Mouse (Mus musculus) large intestine, adult 2 months (tissue): ENCODE results near the gene Tnik. TPM values are rescaled to one million over a fixed set of nuclear protein-coding genes. Genes with fewer than 3 reads are reported as not detected.

Experiments used
- DNase-seq: peaks from one replicate; pipeline ENCODE4 v3.0.0-alpha.2; 2012; ENCODE audit warnings: low read depth, low spot score
- WGBS: fragments of 180-500 bp; shearing (Covaris S2); methylation state at CpG from one replicate; pipeline ENCODE4 v1.1.7; 2018; 5-methylcytosine and 5-hydroxymethylcytosine counted together
- polyA plus RNA-seq: library from polyadenylated mRNA; depleted of rRNA; stranded (reverse); fragments of >200 nt; gene quantifications from 2 replicates; pipeline ENCODE4 v1.2.3, GENCODE M21; 2012

Tnik gene
- polyA plus RNA-seq, 1 experiment, result 4.9 TPM

- no peak for DNase-seq
- 88% methylated on average over 9 of the region's 9 CpGs for WGBS
These were observed 380.4 kb downstream of the Tnik start for GRCm38 (mm10) chr3:28643252-28643947.

GRCm38 (mm10) chr3:28652574-28652973 is 389.6 kb downstream of the Tnik start:
- WGBS, result 92% methylated on average over 3 of the region's 3 CpGs
- no peak for DNase-seq

- 83% methylated on average over 3 of the region's 3 CpGs for WGBS
- no peak for DNase-seq
These were observed 390.0 kb downstream of the Tnik start for GRCm38 (mm10) chr3:28653043-28653442.

- no peak for DNase-seq
These were observed 391.7 kb downstream of the Tnik start for GRCm38 (mm10) chr3:28654740-28655139.

GRCm38 (mm10) chr3:28658349-28658748 is 395.3 kb downstream of the Tnik start:
- DNase-seq, result no peak
- 76% methylated on average over 1 of the region's 1 CpGs for WGBS

GRCm38 (mm10) chr3:28680851-28681250 is 417.8 kb downstream of the Tnik start:
- WGBS, result 90% methylated on average over 7 of the region's 7 CpGs
- no peak for DNase-seq

- 24% methylated on average over 6 of the region's 6 CpGs for WGBS
These were observed 418.9 kb downstream of the Tnik start for GRCm38 (mm10) chr3:28681866-28682265.

GRCm38 (mm10) chr3:28682411-28682810 is 419.4 kb downstream of the Tnik start:
- 72% methylated on average over 3 of the region's 3 CpGs for WGBS
- DNase-seq, result no peak

More at GRCm38 (mm10) chr3:28681866-28682265, 418.9 kb downstream of the Tnik start:
- DNase-seq, result no peak

- no peak for DNase-seq
- 66% methylated on average over 2 of the region's 2 CpGs for WGBS
These were observed 422.5 kb downstream of the Tnik start for GRCm38 (mm10) chr3:28685510-28685909.

GRCm38 (mm10) chr3:28694811-28695210 is 431.8 kb downstream of the Tnik start:
- DNase-seq, result no peak
- 76% methylated on average over 5 of the region's 5 CpGs for WGBS

GRCm38 (mm10) chr3:28695608-28696007 is 432.6 kb downstream of the Tnik start:
- WGBS, result 35% methylated on average over 13 of the region's 13 CpGs
- no peak for DNase-seq

- no peak for DNase-seq
- WGBS, result 35% methylated on average over 10 of the region's 10 CpGs
These were observed 433.1 kb downstream of the Tnik start for GRCm38 (mm10) chr3:28696162-28696561.

- 71% methylated on average over 2 of the region's 2 CpGs for WGBS
- DNase-seq, result no peak
These were observed 434.8 kb downstream of the Tnik start, which contains the start of gene Slc2a2 for GRCm38 (mm10) chr3:28697797-28698196. Gene Slc2a2 (plus strand): TSS chr3:28697903.

GRCm38 (mm10) chr3:28699601-28700000 is 436.6 kb downstream of the Tnik start:
- 75% methylated on average over 4 of the region's 4 CpGs for WGBS
- DNase-seq, result no peak

GRCm38 (mm10) chr3:28705522-28706137 is 442.6 kb downstream of the Tnik start:
- WGBS, result 31% methylated on average over 10 of the region's 10 CpGs
- no peak for DNase-seq

GRCm38 (mm10) chr3:28706736-28707135 is 443.7 kb downstream of the Tnik start:
- DNase-seq, result no peak
- 65% methylated on average over 4 of the region's 4 CpGs for WGBS

GRCm38 (mm10) chr3:28709740-28710139 is 446.7 kb downstream of the Tnik start:
- peak; percentile 14 for DNase-seq
- WGBS, result 78% methylated on average over 1 of the region's 1 CpGs

GRCm38 (mm10) chr3:28713913-28714698 is 451.1 kb downstream of the Tnik start:
- WGBS, result 70% methylated on average over 7 of the region's 7 CpGs
- no peak for DNase-seq

- no peak for DNase-seq
- WGBS, result 42% methylated on average over 2 of the region's 2 CpGs
These were observed 455.5 kb downstream of the Tnik start for GRCm38 (mm10) chr3:28718521-28718920.

GRCm38 (mm10) chr3:28721218-28721617 is 458.2 kb downstream of the Tnik start:
- 25% methylated on average over 5 of the region's 5 CpGs for WGBS
- no peak for DNase-seq

GRCm38 (mm10) chr3:28721838-28722237 is 458.8 kb downstream of the Tnik start:
- WGBS, result 30% methylated on average over 7 of the region's 7 CpGs

More at GRCm38 (mm10) chr3:28721838-28722237, 458.8 kb downstream of the Tnik start:
- DNase-seq, result no peak
